Mouse (Mus musculus) embryo, embryonic 11 days (tissue): ENCODE results near the gene Nckap5.
A peak's percentile ranks its signal among the peaks of the same experiment; 100 is the strongest.

Experiments used
- DNase-seq: peaks from one replicate; pipeline ENCODE4 v3.0.0-alpha.2; 2015

The Nckap5 gene

GRCm38 (mm10) chr1:126612916-126613315 lies 217.7 kb downstream of the Nckap5 start:
- no peak for DNase-seq

GRCm38 (mm10) chr1:126608586-126608985 lies 222.0 kb downstream of the Nckap5 start:
- no peak for DNase-seq

GRCm38 (mm10) chr1:126606189-126607080 lies 224.2 kb downstream of the Nckap5 start:
- no peak for DNase-seq

- no peak for DNase-seq
Observed at GRCm38 (mm10) chr1:126604551-126604950, 226.0 kb downstream of the Nckap5 start.

GRCm38 (mm10) chr1:126603771-126604515 lies 226.7 kb downstream of the Nckap5 start:
- no peak for DNase-seq

- DNase-seq: peak; percentile 36
Observed at GRCm38 (mm10) chr1:126600596-126600995, 230.0 kb downstream of the Nckap5 start.

GRCm38 (mm10) chr1:126597376-126597775 lies 233.2 kb downstream of the Nckap5 start:
- peak; percentile 75 for DNase-seq

- DNase-seq: no peak
Observed at GRCm38 (mm10) chr1:126594796-126595195, 235.8 kb downstream of the Nckap5 start.

- DNase-seq: no peak
Observed at GRCm38 (mm10) chr1:126593044-126593805, 237.4 kb downstream of the Nckap5 start.

- no peak for DNase-seq
Observed at GRCm38 (mm10) chr1:126590911-126591310, 239.7 kb downstream of the Nckap5 start.

- no peak for DNase-seq
Observed at GRCm38 (mm10) chr1:126578163-126578562, 252.4 kb downstream of the Nckap5 start.

- DNase-seq: no peak
Observed at GRCm38 (mm10) chr1:126574295-126574694, 256.3 kb downstream of the Nckap5 start.

- DNase-seq: no peak
Observed at GRCm38 (mm10) chr1:126573714-126574113, 256.9 kb downstream of the Nckap5 start.

GRCm38 (mm10) chr1:126573097-126573496 lies 257.5 kb downstream of the Nckap5 start:
- DNase-seq: no peak

GRCm38 (mm10) chr1:126569611-126570238 lies 260.9 kb downstream of the Nckap5 start:
- no peak for DNase-seq

GRCm38 (mm10) chr1:126568520-126569197 lies 261.9 kb downstream of the Nckap5 start:
- peak; percentile 56 for DNase-seq

- no peak for DNase-seq
Observed at GRCm38 (mm10) chr1:126565151-126565725, 265.4 kb downstream of the Nckap5 start.

GRCm38 (mm10) chr1:126560931-126561330 lies 269.7 kb downstream of the Nckap5 start:
- DNase-seq: peak; percentile 39

- DNase-seq: no peak
Observed at GRCm38 (mm10) chr1:126557791-126558294, 272.8 kb downstream of the Nckap5 start.

- DNase-seq: no peak
Observed at GRCm38 (mm10) chr1:126547979-126548378, 282.6 kb downstream of the Nckap5 start.

- DNase-seq: no peak
Observed at GRCm38 (mm10) chr1:126544471-126544870, 286.1 kb downstream of the Nckap5 start.
